ENCODE assay signal across 14 mouse cellular contexts in the genomic region with DNA sequence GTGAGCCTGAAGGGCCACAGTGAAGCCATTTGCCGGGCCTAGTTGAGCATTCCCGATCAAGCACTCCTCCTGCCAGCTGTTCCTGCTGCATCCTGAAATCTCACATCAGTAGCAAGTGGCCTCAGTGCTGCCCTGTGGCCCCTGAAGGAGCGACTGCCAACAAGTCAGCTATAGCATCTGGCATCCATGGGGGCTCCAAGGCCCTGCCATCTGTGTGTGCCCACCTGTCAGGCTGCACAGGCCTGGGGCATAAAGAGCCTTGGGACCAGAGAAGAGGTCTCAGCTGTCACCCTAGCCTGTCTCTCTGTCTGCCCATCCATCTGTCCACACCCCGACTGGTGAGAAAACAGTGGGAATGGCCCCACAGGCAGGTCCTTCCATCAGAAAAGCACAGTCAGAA. TPM values are rescaled to one million over a fixed set of nuclear protein-coding genes. Genes with fewer than 3 reads are reported as not detected.
A peak's percentile ranks its signal among the peaks of the same experiment; 100 is the strongest.
DNase-seq lines count a peak whose midpoint lies in the region; ATAC-seq and TF ChIP-seq lines count a peak whose summit lies in the region.
"Had no signal": no experiment of that assay in that cellular context is flagged by ENCODE, and none has a peak within 500 bp of the region (broad histone marks: within the 10 kb centered on the region; RNA-seq: fewer than 3 reads in every experiment).

No protein-coding gene starts in this region.

- DNase-seq in heart, embryonic 10.5 days (ENCODE audit: low spot score): no peak
- DNase-seq in heart, postnatal 10 days: no peak
- no peak for DNase-seq in layer of hippocampus, adult 2 months (ENCODE audit: low spot score in 2 of 2)
- DNase-seq in layer of hippocampus, adult 9-11 months: no peak
- DNase-seq in adipocyte (ENCODE audit: low spot score): no peak
- DNase-seq: cerebellum, adult 11 months; forebrain, postnatal 0 days; liver, embryonic 13.5 days had no signal

- intact Hi-C loops in heart, postnatal 10 days (cut with DNase I): no loop called here

- H3K36me3 ChIP-seq in heart, embryonic 10.5 days: no peaks in the 10 kb centered on the region
- H3K36me3 ChIP-seq in hindbrain, embryonic 15.5 days: no peaks in the 10 kb centered on the region
- H3K36me3 ChIP-seq: embryonic facial prominence, embryonic 13.5 days; liver, embryonic 13.5 days had no signal

- peaks cover 53% of the 10 kb centered on the region for H3K4me1 ChIP-seq in heart, embryonic 10.5 days
- H3K4me1 ChIP-seq in bone marrow, adult 2 months (ENCODE audit: control insufficient read depth, insufficient read depth, low read length): peaks cover 22% of the 10 kb centered on the region
- peaks cover 60% of the 10 kb centered on the region for H3K4me1 ChIP-seq in hindbrain, embryonic 15.5 days (replicated peaks)

- TF ChIP-seq POLR2A in bone marrow, adult 2 months (IDR thresholded peaks at IDR 0.05; ENCODE audit: borderline replicate concordance, control insufficient read depth, low read depth, low read length): no peak

- ATAC-seq in hindbrain, embryonic 15.5 days (ENCODE audit: low FRiP score, low read depth): peak; percentile 39; the same call in 1 of the 2 replicates
- ATAC-seq in frontal cortex, adult (ENCODE audit: low TSS enrichment): no peak
- ATAC-seq: forebrain, postnatal 0 days had no signal

- 0 out of 2 replicates have a peak overlapping the region, but pooled peaks have one; percentile 25 for H3K27ac ChIP-seq in heart, embryonic 10.5 days
- H3K27ac ChIP-seq in layer of hippocampus, adult 2 months: peak overlapping the region; percentile 75
- H3K27ac ChIP-seq in bone marrow, adult 2 months (ENCODE audit: control insufficient read depth, insufficient read depth, low read depth, low read length, poor library complexity): peak overlapping the region; percentile 82
- H3K27ac ChIP-seq in hindbrain, embryonic 15.5 days (replicated peaks): peak overlapping the region; percentile 47; the same call in 1 of the 2 replicates
- H3K27ac ChIP-seq: embryonic facial prominence, embryonic 13.5 days had no signal

- H3K9me3 ChIP-seq in heart, embryonic 10.5 days: no peaks in the 10 kb centered on the region
- H3K9me3 ChIP-seq in hindbrain, embryonic 15.5 days: no peaks in the 10 kb centered on the region
- H3K9me3 ChIP-seq: embryonic facial prominence, embryonic 13.5 days; liver, embryonic 13.5 days had no signal

- 52% methylated on average over 4 of the region's 4 CpGs for WGBS in heart, embryonic 10.5 days
- 72% methylated on average over 4 of the region's 4 CpGs for whole genome bisulfite sequencing in bone marrow, adult 2 months
- WGBS in hindbrain, embryonic 15.5 days: 57% methylated on average over 4 of the region's 4 CpGs

- H3K27me3 ChIP-seq in heart, embryonic 10.5 days (ENCODE audit: insufficient read depth, poor library complexity, severe bottlenecking): peaks cover 32% of the 10 kb centered on the region
- no peaks in the 10 kb centered on the region for H3K27me3 ChIP-seq in hindbrain, embryonic 15.5 days
- H3K27me3 ChIP-seq: embryonic facial prominence, embryonic 13.5 days; liver, embryonic 13.5 days had no signal

- no peak overlapping the region for H3K4me2 ChIP-seq in hindbrain, embryonic 15.5 days
- H3K4me2 ChIP-seq: embryonic facial prominence, embryonic 13.5 days; liver, embryonic 13.5 days had no signal

- H3K9ac ChIP-seq in hindbrain, embryonic 15.5 days: no peak overlapping the region
- H3K9ac ChIP-seq: embryonic facial prominence, embryonic 13.5 days; forebrain, postnatal 0 days; liver, embryonic 13.5 days had no signal

- H3K4me3 ChIP-seq in heart, embryonic 10.5 days: no peak overlapping the region; the same call in 1 of the 2 replicates
- H3K4me3 ChIP-seq in layer of hippocampus, adult 2 months: no peak overlapping the region
- no peak overlapping the region for H3K4me3 ChIP-seq in bone marrow, adult 2 months (replicated peaks; ENCODE audit: control insufficient read depth, low read depth, low read length)
- no peak overlapping the region for H3K4me3 ChIP-seq in hindbrain, embryonic 15.5 days
- H3K4me3 ChIP-seq: embryonic facial prominence, embryonic 13.5 days; liver, embryonic 13.5 days had no signal

- TF ChIP-seq CTCF in layer of hippocampus, adult 2 months (conservative IDR thresholded peaks at IDR 0.05): no peak
- TF ChIP-seq CTCF in bone marrow, adult 2 months (IDR thresholded peaks at IDR 0.05; ENCODE audit: control insufficient read depth, insufficient read depth, low read length): no peak

RNA-seq across cellular contexts. Expression of a gene that starts 43.4 kb away (rescaled TPM):
- 1.6 and 12.0 TPM in 2 replicates for polyA plus RNA-seq in heart, embryonic 10.5 days (2016; fragmentation: Nextera tagmentation; extraction: Ambion mirVana)
- 10 to 100 TPM; 65.2 to 70.1 TPM for total RNA-seq in heart, postnatal 10 days (2021)
- total RNA-seq in layer of hippocampus, adult 2 months (2021): 100 to 1,000 TPM; 300 to 318 TPM
- 33.2 and 37.8 TPM in 2 replicates for polyA plus RNA-seq in bone marrow, adult 2 months (2011; ENCODE audit: insufficient read depth, insufficient read length, low replicate concordance, missing spikeins)
- polyA plus RNA-seq in hindbrain, embryonic 15.5 days (2015; fragmentation: Nextera tagmentation; extraction: Ambion mirVana): 31.3 and 34.8 TPM in 2 replicates

RNA-seq across cellular contexts. Expression of a gene that starts 54.2 kb away (rescaled TPM):
- polyA plus RNA-seq in heart, embryonic 10.5 days (2016; fragmentation: Nextera tagmentation; extraction: Ambion mirVana): 3.3 TPM in 1 of 2 replicates, not detected in the other
- not detected for total RNA-seq in heart, postnatal 10 days (2021)
- 1 to 10 TPM in 1 of 2 experiments, not detected in 1; 2.4 TPM for total RNA-seq in layer of hippocampus, adult 2 months (2021)
- 5.7 and 43.8 TPM in 2 replicates for polyA plus RNA-seq in bone marrow, adult 2 months (2011; ENCODE audit: insufficient read depth, insufficient read length, low replicate concordance, missing spikeins)
- not detected in 2 replicates for polyA plus RNA-seq in hindbrain, embryonic 15.5 days (2015; fragmentation: Nextera tagmentation; extraction: Ambion mirVana)
- total RNA-seq: forebrain, postnatal 0 days; layer of hippocampus, postnatal 14 days had no signal
- polyA plus RNA-seq: forebrain, postnatal 0 days; midbrain, embryonic 14.5 days had no signal

Comparison
In these comparisons a context has a peak if more than half of its experiments do, and no peak if none do; other contexts are left out.
1. H3K27ac ChIP-seq: peak in every context shown above with its lines; median percentile 82 in bone marrow, adult 2 months; 75 in layer of hippocampus, adult 2 months; 47 in hindbrain, embryonic 15.5 days; 25 in heart, embryonic 10.5 days.